Mouse (Mus musculus) small intestine, adult 2 months (tissue): ENCODE measurements around the gene Depp1.

Experiments
- CTCF ChIP-seq: fragments of 200-500 bp; IDR thresholded peaks from 2 replicates; pipeline ENCODE4 v1.5.1; 2012; ENCODE audit warnings: low read depth, mild to moderate bottlenecking, control low read depth, inconsistent platforms, low read length, moderate library complexity, mixed read lengths; ENCODE audit not compliant: insufficient replicate concordance, insufficient read length; ENCODE audit errors: extremely low read depth
- POLR2A ChIP-seq: fragments of 200-500 bp; IDR thresholded peaks from 2 replicates; pipeline ENCODE4 v1.6.1; 2012; ENCODE audit warnings: low read depth, mild to moderate bottlenecking, control low read depth, inconsistent platforms, low read length, moderate library complexity

GRCm38 (mm10) chr6:116673471-116674282 is 23.3 kb downstream of the Depp1 start, which contains the start of gene Rassf4:
- TF ChIP-seq CTCF (no peak), POLR2A (no peak; the same call in 1 of the 2 replicates)
